Mouse (Mus musculus) spleen, postnatal 36 days (tissue): ENCODE results near the gene Gpx6.

Experiments
- DNase-seq, 2 experiments: peaks; one replicate each; pipeline ENCODE4 v3.0.0; 2022; ENCODE audit warnings: low spot score in 2 of 2, mixed read lengths in 1 of 2

Gene Gpx6

GRCm38 (mm10) chr13:21323405-21323804 lies 11.5 kb downstream of the Gpx6 start:
- no peak for DNase-seq

- no peak for DNase-seq
Measured at GRCm38 (mm10) chr13:21326191-21326590, 14.3 kb downstream of the Gpx6 start.

DNA sequence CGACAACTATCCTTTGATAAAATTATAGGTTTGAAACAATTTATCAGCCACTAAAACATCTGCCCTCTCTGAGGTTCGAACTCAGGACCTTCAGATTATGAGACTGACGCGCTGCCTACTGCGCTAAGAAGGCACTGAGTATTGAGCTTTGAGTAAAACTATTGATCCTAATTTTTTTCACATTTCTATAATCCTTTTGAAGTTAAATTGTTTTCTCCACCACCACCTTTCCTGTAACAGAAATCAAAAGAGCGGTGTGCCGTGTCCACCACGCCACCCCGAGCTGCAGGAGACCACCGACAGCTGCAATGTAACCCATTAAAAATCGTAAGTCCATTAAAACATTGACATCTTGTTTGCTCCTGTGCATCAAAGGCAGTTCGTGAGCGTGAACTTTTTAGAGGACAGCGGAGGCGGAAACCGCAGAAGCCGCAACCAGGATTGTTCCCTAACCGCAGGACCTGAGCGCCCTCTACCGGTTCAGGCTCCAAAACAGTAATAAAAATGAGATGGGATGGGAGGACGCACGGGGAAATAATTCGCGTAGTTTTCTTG lies 14.8 kb downstream of the Gpx6 start:
- DNase-seq = peak; percentile 13 to 24

DNA sequence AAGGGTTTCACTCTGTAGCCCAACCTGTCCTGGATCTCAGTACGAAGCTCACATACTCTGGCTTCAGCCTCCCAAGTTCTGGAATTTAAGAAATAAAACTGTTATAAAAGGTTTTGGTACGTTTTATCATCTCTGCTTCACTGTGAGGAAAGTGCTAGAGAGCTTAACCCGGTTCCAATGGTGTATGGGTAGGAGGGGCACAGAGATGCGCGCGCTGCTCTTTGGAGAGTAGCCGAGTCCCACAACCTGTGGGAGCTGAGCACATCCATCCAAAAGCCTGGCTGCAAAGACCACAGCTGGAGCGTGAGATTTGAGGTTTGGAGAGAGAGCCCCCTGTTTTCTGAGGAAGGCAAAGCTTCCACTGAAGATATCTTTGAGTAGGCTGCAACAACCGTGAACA lies 15.5 kb downstream of the Gpx6 start:
- DNase-seq = no peak

DNA sequence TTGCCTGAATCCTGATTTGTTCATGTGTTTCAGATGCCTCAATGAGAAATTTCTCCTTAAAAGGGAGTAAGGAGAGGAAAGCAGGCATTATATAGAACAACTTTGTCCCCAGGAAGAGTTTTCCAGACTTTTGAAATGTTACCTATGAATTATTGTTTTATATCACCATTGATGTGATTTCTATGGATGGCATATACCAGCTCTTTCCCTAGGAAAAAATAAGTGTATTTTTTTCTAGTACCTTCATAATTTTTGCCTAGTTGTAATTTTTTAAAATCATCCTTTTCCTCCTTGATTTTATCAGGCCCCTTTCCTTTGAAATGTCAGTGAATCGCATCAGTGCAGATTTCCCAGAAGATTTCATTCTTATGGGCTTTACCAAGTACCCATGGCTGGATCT lies 34.7 kb downstream of the Gpx6 start, which contains the start of gene Olfr1367:
Gene Olfr1367 (plus strand): TSS at position 301 of the 400 bp plus-strand sequence.
- DNase-seq = no peak

GRCm38 (mm10) chr13:21350593-21350992 lies 38.7 kb downstream of the Gpx6 start:
- no peak for DNase-seq

DNA sequence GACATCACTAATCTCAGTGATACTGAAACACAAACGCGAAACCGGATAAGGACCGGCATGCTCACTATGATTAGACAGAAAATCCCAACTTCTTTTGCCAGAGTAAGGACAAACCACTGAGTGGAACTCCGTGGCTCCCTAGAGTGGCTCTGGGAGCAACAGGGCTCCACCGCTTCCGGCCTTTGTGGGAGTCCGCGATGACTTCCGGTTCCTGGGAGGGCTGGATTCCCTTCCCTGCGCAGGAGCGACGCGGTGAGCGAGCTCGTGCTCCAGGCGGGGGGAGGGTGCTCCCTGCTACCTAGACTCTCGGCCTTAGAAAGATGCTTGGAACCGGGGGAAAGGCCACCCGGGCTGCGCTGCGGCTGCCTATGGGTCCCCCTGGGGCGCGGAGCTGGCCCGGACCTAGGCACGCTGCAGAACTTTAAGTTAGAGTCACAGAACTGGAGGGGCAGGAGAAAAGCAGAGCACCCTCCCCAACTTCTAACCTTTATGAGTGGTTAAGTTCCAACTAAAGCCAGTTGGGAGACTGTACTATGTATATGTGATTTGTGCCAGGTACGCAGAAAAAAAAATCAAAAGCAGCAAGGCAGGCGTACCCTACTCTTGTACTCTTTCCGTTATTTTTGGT lies 50.8 kb downstream of the Gpx6 start, which contains the start of gene Zscan12:
Gene Zscan12 (plus strand): TSS at position 200 of the 628 bp plus-strand sequence.
- DNase-seq = peak; percentile 76 to 78

DNA sequence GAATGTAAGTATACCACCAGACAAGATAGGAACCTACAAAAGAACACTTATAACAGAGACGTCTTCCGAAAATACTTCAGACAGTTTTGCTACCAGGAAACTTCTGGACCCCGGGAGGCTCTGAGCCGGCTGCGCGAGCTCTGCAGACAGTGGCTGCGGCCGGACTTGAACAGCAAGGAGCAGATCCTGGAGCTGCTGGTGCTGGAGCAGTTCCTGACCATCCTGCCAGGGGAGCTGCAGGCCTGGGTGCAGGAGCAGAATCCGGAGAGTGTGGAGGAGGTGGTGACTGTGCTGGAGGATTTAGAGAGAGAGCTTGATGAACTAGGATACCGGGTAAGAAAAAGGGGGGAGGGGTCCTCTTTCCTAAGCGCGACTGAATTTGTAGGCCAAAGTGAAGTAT lies 51.8 kb downstream of the Gpx6 start:
- DNase-seq = no peak

- peak; percentile 1 to 4 for DNase-seq
Measured at GRCm38 (mm10) chr13:21366635-21367034, 54.7 kb downstream of the Gpx6 start.
